Mouse (Mus musculus) kidney, adult 2 months (tissue): Measurements from ENCODE around the gene Oxct2a.
A peak's percentile ranks its signal among the peaks of the same experiment; 100 is the strongest.

Source experiments
- CTCF ChIP-seq: fragments of 200-500 bp; conservative IDR thresholded peaks from 2 replicates; pipeline ENCODE4 v1.5.1; 2011; ENCODE audit warnings: low read depth, mild to moderate bottlenecking, control low read depth, low read length, moderate library complexity, mixed read lengths; ENCODE audit not compliant: insufficient read depth, insufficient read length
- POLR2A ChIP-seq: fragments of 200-500 bp; IDR thresholded peaks from one replicate; pipeline ENCODE4 v1.6.1; 2011; ENCODE audit warnings: low read depth, low read length, control low read depth

DNA sequence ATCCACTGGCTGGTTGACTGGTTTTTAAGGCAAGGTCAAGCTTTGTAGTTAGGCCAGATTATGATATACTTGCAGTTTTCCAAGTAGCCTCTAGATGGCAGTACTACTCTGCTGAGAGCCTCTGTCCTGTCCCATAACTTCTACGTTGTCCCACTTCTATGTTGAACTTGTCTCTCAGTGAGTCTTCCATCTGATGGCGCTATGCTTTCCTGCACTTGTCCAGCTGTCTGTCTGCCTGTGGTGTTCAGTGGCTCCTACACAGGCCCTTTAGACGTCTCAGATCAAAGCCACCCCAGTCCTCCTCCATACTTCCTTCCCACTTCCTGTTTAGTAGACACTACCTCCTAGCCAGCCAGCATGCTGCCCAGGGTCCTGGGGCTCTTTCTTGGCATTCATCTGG is 17.6 kb downstream of the Oxct2a start:
- TF ChIP-seq CTCF (peak; percentile 49), POLR2A (no peak)
